8 mouse cellular contexts compared by ENCODE assay signal in genomic region chr2:30725186-30725585, GRCm38 (mm10).
DNase-seq lines count a peak whose midpoint lies in the region; ATAC-seq lines count a peak whose summit lies in the region.

No protein-coding gene starts in this region.

- H3K4me3 ChIP-seq in intestine, embryonic 15.5 days (replicated peaks), result peak overlapping the region; percentile 29
- no peak overlapping the region for H3K4me3 ChIP-seq in liver, embryonic 15.5 days (replicated peaks)

- intact Hi-C loops in gastrocnemius, postnatal 36 days (cut with DNase I), result no loop called here

- peak overlapping the region; percentile 59 for H3K9ac ChIP-seq in intestine, embryonic 15.5 days
- no peak overlapping the region for H3K9ac ChIP-seq in liver, embryonic 15.5 days

- no peaks in the 10 kb centered on the region for H3K36me3 ChIP-seq in intestine, embryonic 15.5 days
- no peaks in the 10 kb centered on the region for H3K36me3 ChIP-seq in liver, embryonic 15.5 days (replicated peaks)

- peaks cover 53% of the 10 kb centered on the region for H3K4me1 ChIP-seq in intestine, embryonic 15.5 days (replicated peaks)
- peaks cover 13% of the 10 kb centered on the region for H3K4me1 ChIP-seq in liver, embryonic 15.5 days (replicated peaks)

- peak overlapping the region; percentile 62 for H3K4me2 ChIP-seq in intestine, embryonic 15.5 days (replicated peaks)
- peak overlapping the region; percentile 43; the same call in 1 of the 2 replicates for H3K4me2 ChIP-seq in liver, embryonic 15.5 days

- H3K27me3 ChIP-seq in intestine, embryonic 15.5 days (replicated peaks), result no peaks in the 10 kb centered on the region
- H3K27me3 ChIP-seq in liver, embryonic 15.5 days, result peaks cover 42% of the 10 kb centered on the region

- H3K9me3 ChIP-seq in intestine, embryonic 15.5 days, result no peaks in the 10 kb centered on the region
- H3K9me3 ChIP-seq in liver, embryonic 15.5 days (replicated peaks), result no peaks in the 10 kb centered on the region

- 35% methylated on average over 10 of the region's 10 CpGs for WGBS in intestine, embryonic 15.5 days
- whole genome bisulfite sequencing in liver, embryonic 15.5 days (ENCODE audit: insufficient replicate concordance), result 42% methylated on average over 10 of the region's 10 CpGs

- ATAC-seq in intestine, embryonic 15.5 days, result peak; percentile 64
- no peak for ATAC-seq in liver, embryonic 15.5 days (ENCODE audit: insufficient read depth)

- peak; percentile 42 for DNase-seq in gastrocnemius, adult 18-20 months (ENCODE audit: low spot score)
- DNase-seq in gastrocnemius, postnatal 36 days, result no peak
- DNase-seq in cerebellum, postnatal 36 days, result peak; percentile 27 to 31
- no peak for DNase-seq in thymus, postnatal 0 days (ENCODE audit: low spot score)
- DNase-seq in frontal cortex, postnatal 36 days (ENCODE audit: low spot score in 2 of 2), result no peak
- DNase-seq in testis, postnatal 10 days (ENCODE audit: low spot score), result no peak

- peak overlapping the region; percentile 73 for H3K27ac ChIP-seq in intestine, embryonic 15.5 days
- no peak overlapping the region for H3K27ac ChIP-seq in liver, embryonic 15.5 days (replicated peaks)

Comparison
In these comparisons a context has a peak if more than half of its experiments do, and no peak if none do; other contexts are left out.
1. DNase-seq: peak in gastrocnemius, adult 18-20 months (single experiment) and cerebellum, postnatal 36 days (2 of 2); none in gastrocnemius, postnatal 36 days (0 of 2), thymus, postnatal 0 days (single experiment), frontal cortex, postnatal 36 days (0 of 2) and testis, postnatal 10 days (single experiment).